Mouse (Mus musculus): ENCODE measurements around the gene Smim17. TPM values are rescaled to one million over a fixed set of nuclear protein-coding genes. Genes with fewer than 3 reads are reported as not detected.

Smim17 gene
- polyA plus RNA-seq (2015; fragmentation: Nextera tagmentation; extraction: Ambion mirVana) = not detected in 2 replicates

DNA sequence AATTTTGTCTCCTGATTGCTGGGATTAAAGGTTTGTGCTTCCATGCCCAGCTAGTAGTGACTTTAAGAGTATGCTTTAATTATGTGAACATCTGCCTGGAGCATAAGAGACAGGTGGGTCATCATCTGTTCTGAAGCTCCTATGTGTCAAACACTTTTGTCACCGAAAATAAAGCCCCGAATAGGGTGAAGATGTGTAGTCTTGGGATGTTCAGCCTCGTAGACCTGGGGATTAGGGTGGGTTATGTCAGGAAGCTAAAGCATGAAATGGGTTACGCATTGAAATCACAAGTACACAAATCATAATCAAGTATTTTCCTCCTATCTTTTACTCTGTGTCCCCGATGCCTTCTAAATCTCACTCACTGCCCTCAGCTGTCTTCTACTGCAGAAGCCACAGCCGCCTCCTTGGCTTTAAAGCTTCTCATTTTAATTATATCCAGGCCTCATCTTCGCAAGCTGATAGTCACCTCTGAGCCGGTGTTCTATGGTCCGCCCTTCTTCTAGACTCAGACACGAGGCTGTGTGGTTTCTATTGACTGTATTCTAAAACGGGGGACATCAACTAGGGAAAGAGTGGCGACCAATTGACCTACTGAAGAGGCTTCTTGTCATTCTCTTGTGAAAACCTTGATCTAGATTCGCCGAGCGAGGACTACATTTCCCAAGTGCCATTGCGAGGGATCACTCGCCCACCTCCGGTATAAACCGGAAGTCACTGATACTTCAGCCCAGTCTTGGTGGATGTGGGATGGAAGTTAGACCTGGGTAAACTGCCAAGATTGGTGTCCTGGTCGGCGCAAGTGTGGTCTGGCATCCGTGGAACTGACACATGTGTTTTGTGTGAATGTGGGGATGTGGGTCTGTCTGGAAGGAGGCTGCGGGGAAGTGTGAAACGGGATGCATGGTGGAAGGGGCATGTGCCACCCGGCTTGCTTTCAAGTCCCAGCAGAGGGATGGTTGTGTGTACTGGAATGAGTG lies at the start of gene Smim17:
Gene Smim17, plus strand, starts transcription at position 720 of the 980 bp plus-strand sequence.
- no peak within 1 kb of the TSS for H3K27ac ChIP-seq (ENCODE audit: low read depth)
- 25% methylated on average over 25 of the region's 25 CpGs for WGBS (ENCODE audit: insufficient replicate concordance)
- H3K4me2 ChIP-seq (ENCODE audit: low read depth, low read length) = peak within 1 kb of the TSS; percentile 78
- ATAC-seq (0 out of 2 replicates have a peak, but pooled peaks have one; percentile 31), DNase-seq (peak; percentile 41)
- no peaks in the 10 kb centered on the region for H3K27me3 ChIP-seq (ENCODE audit: insufficient read depth, low read length)
- TF ChIP-seq EP300 (IDR thresholded peaks at IDR 0.05; ENCODE audit: low read depth) (no peak), CTCF (IDR thresholded peaks at IDR 0.05; ENCODE audit: low read depth) (no peak)
- H3K9ac ChIP-seq (replicated peaks) = peak within 1 kb of the TSS; percentile 44
- no peaks in the 10 kb centered on the region for H3K9me3 ChIP-seq (ENCODE audit: low read length)
- H3K36me3 ChIP-seq (replicated peaks; ENCODE audit: insufficient read depth, low read length) = no peaks in the 10 kb centered on the region
- H3K4me1 ChIP-seq (ENCODE audit: insufficient read depth) = peaks cover 8% of the 10 kb centered on the region; the same call in 1 of the 2 replicates
- peak within 1 kb of the TSS; percentile 48 for H3K4me3 ChIP-seq (ENCODE audit: low read depth, low read length)

DNA sequence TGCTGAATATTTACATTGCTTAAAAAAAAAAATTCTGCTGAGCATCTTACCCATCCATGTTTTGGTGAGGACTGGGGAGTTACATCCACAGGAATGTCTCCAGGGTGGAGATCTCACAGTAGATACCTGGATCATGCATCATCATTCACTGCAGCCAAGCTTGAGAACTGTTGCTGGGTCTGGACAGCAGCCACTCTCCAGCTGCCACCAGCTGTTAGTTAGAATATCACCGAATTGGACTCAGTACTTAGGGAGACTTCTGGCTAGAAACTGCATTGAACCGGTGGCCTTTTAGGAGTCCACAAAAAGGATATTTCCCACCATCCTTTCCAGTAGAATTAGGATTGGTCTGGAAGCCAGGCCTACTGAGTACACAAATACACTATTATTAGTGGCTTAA lies 40.4 kb upstream of the Smim17 start:
- 66% methylated on average over 2 of the region's 2 CpGs for WGBS (ENCODE audit: insufficient replicate concordance)
- no peak overlapping the region for H3K4me3 ChIP-seq (ENCODE audit: low read depth, low read length)
- H3K4me1 ChIP-seq (ENCODE audit: insufficient read depth) = peaks cover 3% of the 10 kb centered on the region; the same call in 1 of the 2 replicates
- DNase-seq (no peak), ATAC-seq (no peak)
- H3K4me2 ChIP-seq (ENCODE audit: low read depth, low read length) = no peak overlapping the region
- TF ChIP-seq EP300 (IDR thresholded peaks at IDR 0.05; ENCODE audit: low read depth) = no peak
- H3K36me3 ChIP-seq (replicated peaks; ENCODE audit: insufficient read depth, low read length) = no peaks in the 10 kb centered on the region
- no peaks in the 10 kb centered on the region for H3K9me3 ChIP-seq (ENCODE audit: low read length)
- no peaks in the 10 kb centered on the region for H3K27me3 ChIP-seq (ENCODE audit: insufficient read depth, low read length)
- no peak overlapping the region for H3K9ac ChIP-seq (replicated peaks)
- no peak overlapping the region for H3K27ac ChIP-seq (ENCODE audit: low read depth)

DNA sequence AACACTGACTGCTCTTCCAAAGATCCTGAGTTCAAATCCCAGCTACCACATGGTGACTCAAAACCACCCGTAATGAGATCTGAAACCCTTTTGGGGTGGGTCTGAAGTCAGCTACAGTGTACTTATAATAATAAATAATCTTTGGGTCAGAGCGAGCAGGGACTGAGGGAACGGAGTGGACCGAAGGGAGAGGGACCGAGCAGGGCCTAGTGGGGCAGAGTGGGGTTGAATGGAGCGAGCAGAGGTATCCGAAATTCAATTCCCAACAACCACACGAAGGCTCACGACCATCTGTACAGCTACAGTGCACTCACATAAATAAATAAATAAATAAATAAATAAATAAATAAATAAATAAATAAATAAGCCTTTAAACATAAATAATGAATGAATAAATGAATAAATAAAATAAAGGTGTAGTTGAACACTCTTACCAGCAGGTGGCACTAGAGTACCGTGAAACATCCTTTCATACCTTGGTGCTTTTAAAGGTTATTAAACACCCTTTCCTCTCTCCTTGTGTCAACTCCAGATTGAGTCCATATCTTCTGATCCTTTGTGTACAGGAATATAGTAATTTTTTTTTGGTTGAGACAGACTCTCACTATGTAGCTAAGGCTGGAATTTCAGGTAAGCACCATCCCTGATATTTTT lies 39.5 kb upstream of the Smim17 start:
- no peak overlapping the region for H3K27ac ChIP-seq (ENCODE audit: low read depth)
- H3K9me3 ChIP-seq (ENCODE audit: low read length) = no peaks in the 10 kb centered on the region
- TF ChIP-seq CTCF (IDR thresholded peaks at IDR 0.05; ENCODE audit: low read depth) (peak; percentile 77), EP300 (IDR thresholded peaks at IDR 0.05; ENCODE audit: low read depth) (no peak)
- WGBS (ENCODE audit: insufficient replicate concordance) = 48% methylated on average over 10 of the region's 10 CpGs
- no peaks in the 10 kb centered on the region for H3K27me3 ChIP-seq (ENCODE audit: insufficient read depth, low read length)
- H3K4me2 ChIP-seq (ENCODE audit: low read depth, low read length) = no peak overlapping the region
- DNase-seq (peak; percentile 40), ATAC-seq (no peak)
- no peak overlapping the region for H3K9ac ChIP-seq (replicated peaks)
- peaks cover 10% of the 10 kb centered on the region; the same call in 1 of the 2 replicates for H3K4me1 ChIP-seq (ENCODE audit: insufficient read depth)
- no peak overlapping the region for H3K4me3 ChIP-seq (ENCODE audit: low read depth, low read length)
- no peaks in the 10 kb centered on the region for H3K36me3 ChIP-seq (replicated peaks; ENCODE audit: insufficient read depth, low read length)

DNA sequence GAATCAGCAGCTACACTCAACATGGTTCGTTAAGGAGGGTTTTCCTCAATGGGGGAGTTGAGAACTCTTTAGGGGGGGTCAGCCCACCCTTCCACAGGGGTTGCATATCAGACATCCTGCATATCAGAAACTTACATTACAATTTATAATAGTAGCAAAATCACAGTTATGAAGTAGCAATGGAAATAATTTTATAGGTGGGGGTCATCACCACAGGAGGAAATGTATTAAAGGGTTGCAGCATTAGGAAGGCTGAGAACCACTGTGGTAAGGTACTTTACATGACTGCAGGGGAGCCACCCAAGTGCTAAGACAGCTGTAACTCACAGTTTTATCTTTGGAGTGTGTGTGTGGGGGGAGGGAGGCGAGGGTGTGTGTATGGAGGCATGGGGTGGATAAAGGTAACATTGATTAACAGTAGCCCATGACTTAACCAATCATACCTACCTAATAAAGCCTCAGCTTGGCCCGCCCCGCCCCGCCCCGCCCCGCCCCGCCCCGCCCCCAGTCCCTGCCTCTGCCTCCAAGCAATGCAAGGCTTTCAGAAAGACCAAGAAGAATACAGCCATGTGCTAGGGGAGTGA lies 37.9 kb upstream of the Smim17 start:
- no peaks in the 10 kb centered on the region for H3K27me3 ChIP-seq (ENCODE audit: insufficient read depth, low read length)
- H3K4me3 ChIP-seq (ENCODE audit: low read depth, low read length) = no peak overlapping the region
- no peaks in the 10 kb centered on the region for H3K36me3 ChIP-seq (replicated peaks; ENCODE audit: insufficient read depth, low read length)
- TF ChIP-seq EP300 (IDR thresholded peaks at IDR 0.05; ENCODE audit: low read depth) = no peak
- no peak for TF ChIP-seq CTCF (IDR thresholded peaks at IDR 0.05; ENCODE audit: low read depth)
- no peak overlapping the region for H3K9ac ChIP-seq (replicated peaks)
- peak; percentile 47 for DNase-seq
- no peak overlapping the region for H3K4me2 ChIP-seq (ENCODE audit: low read depth, low read length)
- no peak overlapping the region for H3K27ac ChIP-seq (ENCODE audit: low read depth)
- no peaks in the 10 kb centered on the region for H3K9me3 ChIP-seq (ENCODE audit: low read length)
- 16% methylated on average over 9 of the region's 9 CpGs for WGBS (ENCODE audit: insufficient replicate concordance)
- peaks cover 11% of the 10 kb centered on the region; the same call in 1 of the 2 replicates for H3K4me1 ChIP-seq (ENCODE audit: insufficient read depth)
- no peak for ATAC-seq

DNA sequence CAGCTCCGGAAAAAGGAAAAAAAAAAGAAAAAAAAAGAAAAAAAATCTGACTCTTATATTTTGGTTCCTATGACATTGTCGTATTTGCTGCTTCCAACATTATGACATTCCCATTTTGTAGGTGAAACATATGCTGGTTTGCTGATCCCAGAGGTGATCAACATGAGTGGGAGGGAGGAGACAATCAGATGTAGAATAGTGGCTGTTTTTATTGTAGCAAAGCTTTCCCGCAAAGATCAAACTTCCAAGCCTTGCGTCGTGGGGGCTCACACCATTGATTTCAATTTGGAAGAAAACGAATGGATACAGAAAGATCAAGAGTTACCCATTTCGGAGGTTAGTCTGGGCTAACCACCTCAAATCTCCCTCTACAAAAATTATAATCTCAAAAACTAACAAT lies 36.8 kb upstream of the Smim17 start:
- Histone ChIP-seq H3K4me2 (ENCODE audit: low read depth, low read length) (peak overlapping the region; percentile 77), H3K9ac (replicated peaks) (no peak overlapping the region), H3K27me3 (ENCODE audit: insufficient read depth, low read length) (no peaks in the 10 kb centered on the region), H3K27ac (ENCODE audit: low read depth) (no peak overlapping the region), H3K4me1 (ENCODE audit: insufficient read depth) (peaks cover 13% of the 10 kb centered on the region), H3K36me3 (replicated peaks; ENCODE audit: insufficient read depth, low read length) (no peaks in the 10 kb centered on the region), H3K4me3 (ENCODE audit: low read depth, low read length) (peak overlapping the region; percentile 58), H3K9me3 (ENCODE audit: low read length) (no peaks in the 10 kb centered on the region)
- no peak for ATAC-seq
- 24% methylated on average over 7 of the region's 7 CpGs for WGBS (ENCODE audit: insufficient replicate concordance)
- no peak for DNase-seq
- no peak for TF ChIP-seq CTCF (IDR thresholded peaks at IDR 0.05; ENCODE audit: low read depth)
- no peak for TF ChIP-seq EP300 (IDR thresholded peaks at IDR 0.05; ENCODE audit: low read depth)

Measured in liver, postnatal 0 days (tissue).